Mouse (Mus musculus) frontal cortex, postnatal 14 days (tissue): Measurements from ENCODE around the gene Tubd1.
"Not testable (repeated sequence)": the region's sequence is repeated elsewhere in the genome, so short reads cannot be mapped to it uniquely, and the experiment has no call there.

Experiments used
- DNase-seq, 2 experiments: peaks; one replicate each; pipeline ENCODE4 v3.0.0; 2022; ENCODE audit warnings: low spot score in 2 of 2

Gene Tubd1

GRCm38 (mm10) chr11:86544639-86545299 lies at the start of gene Tubd1, which contains the start of gene Rps6kb1:
TSS of gene Tubd1 (plus strand) at chr11:86544991.
TSS of gene Rps6kb1 (minus strand) at chr11:86544805.
- peak; percentile 97 to 99 for DNase-seq

GRCm38 (mm10) chr11:86497356-86497755 lies 47.4 kb upstream of the Tubd1 start:
- no peak for DNase-seq

- DNase-seq = no peak
Measured at GRCm38 (mm10) chr11:86497908-86498307, 46.9 kb upstream of the Tubd1 start.

- DNase-seq = no peak
Measured at GRCm38 (mm10) chr11:86500795-86501194, 44.0 kb upstream of the Tubd1 start.

- DNase-seq = no peak
Measured at GRCm38 (mm10) chr11:86503121-86503520, 41.7 kb upstream of the Tubd1 start.

- no peak for DNase-seq
Measured at GRCm38 (mm10) chr11:86507334-86507733, 37.5 kb upstream of the Tubd1 start.

GRCm38 (mm10) chr11:86507991-86508390 lies 36.8 kb upstream of the Tubd1 start:
- no peak for DNase-seq

GRCm38 (mm10) chr11:86516620-86517019 lies 28.2 kb upstream of the Tubd1 start:
- no peak for DNase-seq

- DNase-seq = no peak
Measured at GRCm38 (mm10) chr11:86517229-86517628, 27.6 kb upstream of the Tubd1 start.

- DNase-seq = no peak
Measured at GRCm38 (mm10) chr11:86519751-86520150, 25.0 kb upstream of the Tubd1 start.

GRCm38 (mm10) chr11:86527528-86527927 lies 17.3 kb upstream of the Tubd1 start:
- DNase-seq = no peak

- no peak for DNase-seq
Measured at GRCm38 (mm10) chr11:86532834-86533233, 12.0 kb upstream of the Tubd1 start.

GRCm38 (mm10) chr11:86533302-86533701 lies 11.5 kb upstream of the Tubd1 start:
- DNase-seq = not testable (repeated sequence)

- no peak for DNase-seq
Measured at GRCm38 (mm10) chr11:86534201-86534910, 10.4 kb upstream of the Tubd1 start.

- DNase-seq = no peak
Measured at GRCm38 (mm10) chr11:86538786-86539185, 6.0 kb upstream of the Tubd1 start.

GRCm38 (mm10) chr11:86539716-86540475 lies 4.9 kb upstream of the Tubd1 start:
- DNase-seq = no peak

- DNase-seq = no peak
Measured at GRCm38 (mm10) chr11:86540476-86540845, 4.3 kb upstream of the Tubd1 start.

GRCm38 (mm10) chr11:86542851-86543250 lies 1.9 kb upstream of the Tubd1 start:
- no peak for DNase-seq

- peak; percentile 8 to 11 for DNase-seq
Measured at GRCm38 (mm10) chr11:86543960-86544638, 692 bp upstream of the Tubd1 start.

GRCm38 (mm10) chr11:86545556-86545955 lies 765 bp downstream of the Tubd1 start:
- DNase-seq = no peak

GRCm38 (mm10) chr11:86547412-86547811 lies 2.6 kb downstream of the Tubd1 start:
- DNase-seq = no peak

- no peak for DNase-seq
Measured at GRCm38 (mm10) chr11:86553525-86553924, 8.7 kb downstream of the Tubd1 start.
